Mouse (Mus musculus) lung, adult 2 months (tissue): ENCODE results near the gene Ywhae.

Experiments used
- CTCF ChIP-seq: fragments of 200-500 bp; IDR thresholded peaks from 2 replicates; pipeline ENCODE4 v1.5.1; 2011; ENCODE audit warnings: mild to moderate bottlenecking, low read length, control low read depth; ENCODE audit not compliant: insufficient read depth
- POLR2A ChIP-seq: fragments of 200-500 bp; IDR thresholded peaks from 2 replicates; pipeline ENCODE4 v1.6.1; 2011; ENCODE audit warnings: low read depth, mild to moderate bottlenecking, control low read depth, low read length, borderline replicate concordance; ENCODE audit errors: extremely low read depth

- TF ChIP-seq CTCF (no peak), POLR2A (no peak)
Measured at GRCm38 (mm10) chr11:75689977-75690376, 42.7 kb upstream of the Ywhae start.
